Mouse (Mus musculus): Measurements from ENCODE around the gene Fstl3.

GRCm38 (mm10) chr10:79793051-79793737 lies 16.1 kb downstream of the Fstl3 start, which contains the start of gene Palm:
- peak; percentile 81 for TF ChIP-seq CTCF (IDR thresholded peaks at IDR 0.05; ENCODE audit: low read depth)
- TF ChIP-seq EP300 (optimal IDR thresholded peaks at IDR 0.05), result no peak

Data from stomach, postnatal 0 days (tissue).